Mouse (Mus musculus) liver, embryonic 14.5 days (tissue): ENCODE results near the gene Cemip. TPM values are rescaled to one million over a fixed set of nuclear protein-coding genes. Genes with fewer than 3 reads are reported as not detected.

ENCODE experiments used
- ATAC-seq: fragments of 200-750 bp; cut with Nextera tagmentation; 2 replicates; pipeline ENCODE4 v1.8.0; 2017; ENCODE audit warnings: moderate number of reproducible peaks, mild to moderate bottlenecking, moderate library complexity; ENCODE audit not compliant: insufficient read depth
- DNase-seq, 3 experiments: peaks; one replicate each; pipeline ENCODE4 v3.0.0-alpha.2; 2012 to 2013; ENCODE audit warnings: low read depth in 3 of 3, low spot score in 3 of 3
- H3K27ac ChIP-seq: fragments of 300-500 bp; sonication (generic); 2 replicates; pipeline ENCODE4 v1.5.1; 2014; ENCODE audit warnings: moderate library complexity, mild to moderate bottlenecking, control low read depth, inconsistent platforms
- H3K27me3 ChIP-seq: fragments of 300-500 bp; sonication (generic); 2 replicates; pipeline ENCODE4 v1.6.1; 2014; ENCODE audit warnings: mild to moderate bottlenecking, low read length, moderate library complexity; ENCODE audit not compliant: control insufficient read depth, insufficient read depth
- H3K36me3 ChIP-seq: fragments of 300-500 bp; sonication (generic); replicated peaks from 2 replicates; pipeline ENCODE4 v1.6.1; 2014; ENCODE audit warnings: low read depth; ENCODE audit not compliant: control insufficient read depth, insufficient read depth
- H3K4me1 ChIP-seq, 2 experiments: fragments of 200-500 bp in 1 of 2; fragments of 300-500 bp in 1 of 2; sonication (generic) in 1 of 2; replicated peaks; 2 replicates each; pipeline ENCODE4 v1.6.1; 2012 to 2014; ENCODE audit warnings: antibody characterized with exemption in 1 of 2, inconsistent platforms in 1 of 2, low read length in 1 of 2; ENCODE audit not compliant: control insufficient read depth in 2 of 2, insufficient read depth in 2 of 2
- H3K4me2 ChIP-seq: fragments of 300-500 bp; sonication (generic); 2 replicates; pipeline ENCODE4 v1.6.1; 2014; ENCODE audit warnings: low read depth, mild to moderate bottlenecking, control low read depth, moderate library complexity
- H3K4me3 ChIP-seq, 2 experiments: fragments of 200-500 bp in 1 of 2; fragments of 300-500 bp in 1 of 2; sonication (generic) in 1 of 2; 2 replicates each; pipeline ENCODE4 v1.5.1; 2012 to 2014; ENCODE audit warnings: low read depth in 2 of 2, low read length in 2 of 2, mild to moderate bottlenecking in 2 of 2, control low read depth in 1 of 2, inconsistent platforms in 1 of 2, moderate library complexity in 1 of 2; ENCODE audit not compliant: insufficient read depth in 1 of 2
- H3K9ac ChIP-seq: fragments of 300-500 bp; sonication (generic); replicated peaks from 2 replicates; pipeline ENCODE4 v1.6.1; 2014; ENCODE audit warnings: mild to moderate bottlenecking, control low read depth, moderate library complexity
- H3K9me3 ChIP-seq: fragments of 300-500 bp; sonication (generic); 2 replicates; pipeline ENCODE4 v1.6.1; 2016; ENCODE audit warnings: low read length, mixed read lengths; ENCODE audit not compliant: control insufficient read depth
- CTCF ChIP-seq: IDR thresholded peaks from 2 replicates; pipeline ENCODE4 v1.5.1; 2016; ENCODE audit warnings: antibody characterized with exemption, low read depth, control low read depth
- EP300 ChIP-seq: IDR thresholded peaks from 2 replicates; pipeline ENCODE4 v1.6.1; 2016; ENCODE audit warnings: antibody characterized with exemption, low read depth
- WGBS: fragments of 180-500 bp; shearing (Covaris S2); extraction: QIAGEN DNeasy Blood & Tissue Kit; methylation state at CpG from one replicate; pipeline ENCODE4 v1.1.7; 2014; ENCODE audit not compliant: insufficient replicate concordance; 5-methylcytosine and 5-hydroxymethylcytosine counted together
- polyA plus RNA-seq, 2 experiments: library from polyadenylated mRNA; depleted of rRNA in 1 of 2; stranded (reverse) in 1 of 2; unstranded in 1 of 2; fragments of >200 nt; fragmentation: Nextera tagmentation in 1 of 2; extraction: Ambion mirVana in 1 of 2; gene quantifications; 2 replicates each; pipeline versions ENCODE4 v1.2.1 to v1.2.3; 2012 to 2014

The Cemip gene
- polyA plus RNA-seq, 2 experiments = 0.02 to 0.06 TPM

DNA sequence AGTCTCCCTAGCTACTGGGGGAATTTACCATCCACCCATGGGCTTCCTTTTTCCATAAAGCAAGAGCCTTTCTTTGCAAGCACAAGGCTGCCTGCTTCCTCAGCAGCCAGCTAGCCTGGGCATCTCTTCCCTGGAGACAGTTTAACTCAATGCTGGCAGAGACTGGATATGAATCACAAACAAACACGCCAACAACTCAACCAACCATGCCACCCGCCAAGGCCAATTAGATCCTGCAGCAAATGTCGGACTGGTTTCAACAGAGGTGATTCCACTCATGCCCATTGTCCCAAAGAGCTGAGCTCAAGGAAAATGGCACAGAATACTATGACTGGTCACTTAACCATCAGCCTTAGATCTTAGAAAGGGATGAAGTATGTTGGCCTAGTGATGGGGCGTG lies 97.0 kb downstream of the Cemip start:
- Histone ChIP-seq H3K27me3 (no peaks in the 10 kb centered on the region), H3K36me3 (no peaks in the 10 kb centered on the region), H3K4me1 (no peaks in the 10 kb centered on the region), H3K9ac (no peak overlapping the region), H3K27ac (no peak overlapping the region), H3K9me3 (no peaks in the 10 kb centered on the region), H3K4me3 (no peak overlapping the region), H3K4me2 (no peak overlapping the region)
- no peak for DNase-seq
- ATAC-seq = no peak
- TF ChIP-seq CTCF (no peak), EP300 (no peak)
- WGBS = 68% methylated on average over 4 of the region's 4 CpGs

GRCm38 (mm10) chr7:83985751-83986150 lies 100.6 kb downstream of the Cemip start:
- Histone ChIP-seq H3K27ac (no peak overlapping the region), H3K4me2 (no peak overlapping the region), H3K9me3 (no peaks in the 10 kb centered on the region), H3K9ac (no peak overlapping the region), H3K36me3 (no peaks in the 10 kb centered on the region), H3K4me3 (no peak overlapping the region), H3K27me3 (no peaks in the 10 kb centered on the region), H3K4me1 (no peaks in the 10 kb centered on the region)
- WGBS = 34% methylated on average over 2 of the region's 2 CpGs
- TF ChIP-seq CTCF (no peak), EP300 (no peak)
- no peak for ATAC-seq
- no peak for DNase-seq

GRCm38 (mm10) chr7:83982566-83982965 lies 103.7 kb downstream of the Cemip start:
- ATAC-seq = no peak
- WGBS = 58% methylated on average over 2 of the region's 2 CpGs

DNA sequence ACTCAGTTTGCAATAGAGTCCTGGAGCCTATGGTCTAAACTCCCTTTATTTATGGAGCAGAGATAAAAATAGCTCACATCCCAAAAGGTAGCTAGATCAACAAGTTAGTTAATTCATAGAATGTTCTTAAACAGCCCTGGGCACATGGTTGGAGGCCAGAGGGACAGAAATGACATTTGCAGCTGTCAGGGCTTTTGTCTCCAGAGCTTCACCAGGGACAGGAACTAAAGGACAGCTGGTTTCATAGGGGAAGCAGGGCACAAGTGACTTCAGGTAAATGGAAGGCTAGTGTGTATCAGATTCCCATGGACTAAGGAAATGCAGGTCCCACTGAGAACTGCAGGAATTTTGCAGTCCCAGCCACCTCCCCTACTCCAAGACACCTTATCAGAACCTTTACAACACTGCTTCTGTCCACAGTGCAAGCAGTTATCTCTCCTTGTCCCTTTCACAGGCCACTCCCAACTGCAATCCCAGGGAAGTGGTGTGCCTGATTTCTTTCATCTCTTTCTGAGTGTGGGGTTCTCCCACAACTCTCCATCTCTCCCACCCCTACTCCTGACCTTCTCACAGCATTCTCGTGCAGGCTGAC lies 107.3 kb downstream of the Cemip start:
- no peak for ATAC-seq

More at GRCm38 (mm10) chr7:83982566-83982965, 103.7 kb downstream of the Cemip start:
- Histone ChIP-seq H3K27me3 (no peaks in the 10 kb centered on the region), H3K36me3 (no peaks in the 10 kb centered on the region), H3K9me3 (no peaks in the 10 kb centered on the region), H3K4me1 (no peaks in the 10 kb centered on the region), H3K4me2 (no peak overlapping the region), H3K4me3 (no peak overlapping the region), H3K27ac (no peak overlapping the region), H3K9ac (no peak overlapping the region)
- no peak for DNase-seq
- TF ChIP-seq EP300 (no peak), CTCF (no peak)

GRCm38 (mm10) chr7:83978410-83978809 lies 107.9 kb downstream of the Cemip start:
- H3K4me2 ChIP-seq = no peak overlapping the region
- H3K4me3 ChIP-seq = no peak overlapping the region
- H3K27me3 ChIP-seq = no peaks in the 10 kb centered on the region
- no peak for ATAC-seq
- no peak overlapping the region for H3K27ac ChIP-seq
- 50% methylated on average over 1 of the region's 1 CpGs for WGBS
- H3K36me3 ChIP-seq = no peaks in the 10 kb centered on the region
- no peak overlapping the region for H3K9ac ChIP-seq
- no peak for TF ChIP-seq CTCF
- no peak for TF ChIP-seq EP300
- H3K9me3 ChIP-seq = no peaks in the 10 kb centered on the region
- H3K4me1 ChIP-seq = no peaks in the 10 kb centered on the region
- no peak for DNase-seq

More for the DNA sequence above, 107.3 kb downstream of the Cemip start:
- no peaks in the 10 kb centered on the region for H3K27me3 ChIP-seq
- no peaks in the 10 kb centered on the region for H3K4me1 ChIP-seq
- no peak for DNase-seq
- H3K27ac ChIP-seq = no peak overlapping the region
- H3K36me3 ChIP-seq = no peaks in the 10 kb centered on the region
- no peaks in the 10 kb centered on the region for H3K9me3 ChIP-seq
- TF ChIP-seq EP300 (no peak), CTCF (no peak)
- H3K4me3 ChIP-seq = no peak overlapping the region
- 11% methylated on average over 1 of the region's 1 CpGs for WGBS
- no peak overlapping the region for H3K9ac ChIP-seq
- H3K4me2 ChIP-seq = no peak overlapping the region
